Mouse (Mus musculus): ENCODE measurements around the gene Polr2m.

The Polr2m gene

DNA sequence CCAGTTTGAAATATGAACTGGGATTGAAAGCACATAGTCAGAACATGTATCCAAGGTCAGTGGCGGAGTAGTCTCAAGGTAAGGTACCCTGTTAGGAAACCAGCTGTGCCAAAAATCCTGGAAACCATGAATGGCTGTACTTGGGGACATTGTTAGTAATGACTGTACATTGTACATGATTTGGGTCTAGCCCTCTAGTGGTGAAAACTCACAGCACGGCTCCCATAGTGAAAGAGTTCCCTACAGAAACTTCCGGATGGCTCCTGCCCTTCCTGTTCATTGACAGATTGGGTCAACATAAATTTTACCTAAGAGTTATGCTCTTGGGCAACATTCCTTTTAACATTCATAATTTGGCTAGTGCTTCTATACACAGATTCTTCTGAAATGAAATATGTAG is 19.6 kb downstream of the Polr2m start:
- DNase-seq = peak; percentile 33

- DNase-seq = no peak
Measured at GRCm38 (mm10) chr9:71463072-71463667, 22.6 kb downstream of the Polr2m start.

DNA sequence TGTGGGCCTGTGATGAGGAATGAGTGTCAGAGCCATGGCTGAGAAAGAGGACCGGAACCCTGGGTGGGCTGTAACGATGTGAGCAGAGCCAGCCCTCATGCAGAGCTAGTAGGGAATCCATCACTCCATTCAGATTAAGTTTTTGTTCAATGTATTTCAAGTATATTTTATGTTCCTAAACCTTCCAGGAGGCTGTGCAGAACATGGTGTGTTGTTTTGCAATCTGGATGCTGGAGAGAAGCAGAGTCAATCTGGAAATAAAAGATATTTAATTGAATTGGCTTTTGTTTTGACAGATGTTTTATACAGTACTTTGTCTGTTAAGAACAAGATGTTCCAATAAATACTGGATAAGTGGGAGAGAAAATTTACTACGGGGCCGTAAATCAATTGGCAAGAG is 29.0 kb downstream of the Polr2m start:
- DNase-seq = no peak

GRCm38 (mm10) chr9:71453917-71454316 is 31.8 kb downstream of the Polr2m start:
- DNase-seq = no peak

GRCm38 (mm10) chr9:71453352-71453751 is 32.4 kb downstream of the Polr2m start:
- no peak for DNase-seq

DNA sequence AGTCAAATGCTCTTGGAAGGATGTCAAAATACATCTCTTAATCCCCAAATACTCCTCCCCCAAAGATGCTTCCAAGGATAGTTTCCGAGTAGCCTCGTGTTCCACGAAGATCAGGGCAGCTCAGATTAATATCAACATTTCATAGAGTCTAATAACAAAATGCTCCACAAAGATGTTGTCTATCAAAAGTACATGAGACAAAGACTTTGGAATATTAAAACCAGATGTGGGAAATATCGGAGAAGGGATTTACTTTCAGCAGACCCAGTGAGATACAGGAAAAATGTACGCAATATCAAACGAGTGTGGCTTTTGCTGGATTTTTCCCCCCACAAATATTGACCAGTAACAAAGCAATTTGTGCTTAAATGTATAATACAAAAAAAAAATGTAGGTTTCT is 35.1 kb downstream of the Polr2m start:
- DNase-seq = no peak

GRCm38 (mm10) chr9:71447573-71447972 is 38.2 kb downstream of the Polr2m start:
- peak; percentile 83 for DNase-seq

DNA sequence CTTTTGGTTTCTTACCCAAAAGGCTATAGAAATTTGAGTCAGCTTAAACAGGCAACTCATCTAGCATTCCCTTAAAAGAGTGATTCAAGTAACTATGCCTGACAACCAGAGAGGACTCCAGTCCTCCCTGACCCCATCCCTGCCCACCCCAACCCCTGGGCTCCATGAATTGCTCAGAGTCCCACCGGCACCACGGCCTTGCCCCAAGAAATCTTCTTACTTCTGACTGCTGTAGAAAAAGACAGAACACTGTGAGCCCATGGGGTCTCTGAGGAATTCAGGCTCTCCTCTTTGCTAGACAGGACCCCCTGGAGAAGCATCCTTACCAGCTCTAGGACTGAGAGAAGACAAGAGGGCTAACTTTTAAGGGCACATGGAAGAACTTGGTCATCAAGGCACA is 40.4 kb downstream of the Polr2m start:
- DNase-seq = no peak

DNA sequence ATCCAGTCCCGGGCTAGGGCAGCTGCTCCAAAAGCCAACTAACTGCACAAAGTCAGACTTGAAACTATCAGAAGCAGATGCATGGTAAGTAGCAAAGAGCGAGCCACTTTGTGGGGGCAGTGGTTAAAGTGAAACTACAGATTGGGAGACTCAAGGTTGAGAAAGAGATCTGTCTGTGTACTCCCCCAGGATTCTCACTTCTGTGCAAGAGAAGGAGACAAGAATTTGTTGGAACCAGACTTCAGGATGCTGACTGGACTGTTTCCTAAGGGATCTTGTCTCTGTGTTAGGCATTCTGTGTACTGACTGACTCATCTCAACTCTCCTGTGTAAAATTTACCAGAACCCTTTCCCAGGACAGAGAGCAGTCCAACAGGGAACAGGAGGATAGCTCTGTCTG is 47.6 kb downstream of the Polr2m start:
- DNase-seq = no peak

Data from kidney, adult 18-20 months (tissue).